Mouse (Mus musculus) stomach, postnatal 0 days (tissue): ENCODE measurements around the gene Tmem120b. TPM values are rescaled to one million over a fixed set of nuclear protein-coding genes. Genes with fewer than 3 reads are reported as not detected.

Experiments used
- ATAC-seq: fragments of 200-750 bp; cut with Nextera tagmentation; 2 replicates; pipeline ENCODE4 v1.8.0; 2017; ENCODE audit not compliant: low FRiP score, low TSS enrichment
- DNase-seq: peaks from one replicate; pipeline ENCODE4 v3.0.0-alpha.2; 2016; ENCODE audit warnings: low spot score
- H3K27ac ChIP-seq: fragments of 300-500 bp; sonication (generic); replicated peaks from 2 replicates; pipeline ENCODE4 v1.5.1; 2014; ENCODE audit warnings: mild to moderate bottlenecking, control low read depth
- H3K27me3 ChIP-seq: fragments of 300-500 bp; sonication (generic); 2 replicates; pipeline ENCODE4 v1.6.1; 2014; ENCODE audit warnings: low read length; ENCODE audit not compliant: control insufficient read depth, insufficient read depth
- H3K36me3 ChIP-seq: fragments of 300-500 bp; sonication (generic); 2 replicates; pipeline ENCODE4 v1.6.1; 2014; ENCODE audit warnings: low read length, mixed read lengths; ENCODE audit not compliant: control insufficient read depth, insufficient read depth
- H3K4me1 ChIP-seq: fragments of 300-500 bp; sonication (generic); replicated peaks from 2 replicates; pipeline ENCODE4 v1.6.1; 2014; ENCODE audit warnings: antibody characterized with exemption; ENCODE audit not compliant: control insufficient read depth, insufficient read depth
- H3K4me2 ChIP-seq: fragments of 300-500 bp; sonication (generic); replicated peaks from 2 replicates; pipeline ENCODE4 v1.6.1; 2014; ENCODE audit warnings: low read depth, mild to moderate bottlenecking, control low read depth, moderate library complexity
- H3K4me3 ChIP-seq: fragments of 300-500 bp; sonication (generic); 2 replicates; pipeline ENCODE4 v1.5.1; 2014; ENCODE audit warnings: low read depth, low read length, control low read depth
- H3K9ac ChIP-seq: fragments of 300-500 bp; sonication (generic); 2 replicates; pipeline ENCODE4 v1.6.1; 2014; ENCODE audit warnings: mild to moderate bottlenecking, low read length, control low read depth, mixed read lengths
- H3K9me3 ChIP-seq: fragments of 300-500 bp; sonication (generic); 2 replicates; pipeline ENCODE4 v1.6.1; 2016; ENCODE audit warnings: low read length; ENCODE audit not compliant: control insufficient read depth
- CTCF ChIP-seq: IDR thresholded peaks from 2 replicates; pipeline ENCODE4 v1.5.1; 2016; ENCODE audit warnings: antibody characterized with exemption, low read depth, mild to moderate bottlenecking, moderate library complexity
- EP300 ChIP-seq: optimal IDR thresholded peaks from 2 replicates; pipeline ENCODE3; 2016; ENCODE audit warnings: antibody characterized with exemption
- WGBS: fragments of 180-500 bp; shearing (Covaris S2); extraction: QIAGEN DNeasy Blood & Tissue Kit; methylation state at CpG from one replicate; pipeline ENCODE4 v1.1.7; 2014; 5-methylcytosine and 5-hydroxymethylcytosine counted together
- polyA plus RNA-seq: library from polyadenylated mRNA; unstranded; fragments of >200 nt; fragmentation: Nextera tagmentation; extraction: Ambion mirVana; gene quantifications from 2 replicates; pipeline ENCODE4 v1.2.1, GENCODE M21; 2015

Gene Tmem120b
- polyA plus RNA-seq, 1 experiment from 2014 or later: 9.1 TPM

DNA sequence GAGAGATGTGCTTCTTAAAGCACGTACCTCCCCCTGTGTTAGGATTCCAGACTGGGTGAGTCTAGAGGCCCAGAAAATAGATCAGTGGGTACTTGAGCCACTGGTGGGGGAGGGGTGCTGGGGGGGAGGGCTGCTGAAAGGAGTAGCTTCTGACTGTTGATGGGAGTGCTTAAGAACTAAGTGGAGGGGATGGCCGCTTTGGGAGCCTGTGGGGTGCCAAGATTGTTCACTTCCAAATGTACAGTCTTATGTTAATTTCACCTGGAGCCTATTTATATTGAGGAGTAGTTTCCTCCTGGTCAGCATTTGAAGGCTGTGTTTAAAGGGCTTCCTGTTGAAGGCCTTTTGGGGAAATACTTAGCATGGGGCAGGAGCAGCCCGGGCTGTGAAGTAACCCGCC is 89.8 kb downstream of the Tmem120b start:
- Histone ChIP-seq H3K27me3 (no peaks in the 10 kb centered on the region), H3K4me2 (no peak overlapping the region), H3K9ac (no peak overlapping the region), H3K4me3 (no peak overlapping the region), H3K27ac (no peak overlapping the region), H3K9me3 (no peaks in the 10 kb centered on the region), H3K36me3 (peaks cover 44% of the 10 kb centered on the region), H3K4me1 (no peaks in the 10 kb centered on the region)
- WGBS: 86% methylated on average over 4 of the region's 4 CpGs
- ATAC-seq: no peak
- TF ChIP-seq CTCF: no peak
- DNase-seq: no peak

DNA sequence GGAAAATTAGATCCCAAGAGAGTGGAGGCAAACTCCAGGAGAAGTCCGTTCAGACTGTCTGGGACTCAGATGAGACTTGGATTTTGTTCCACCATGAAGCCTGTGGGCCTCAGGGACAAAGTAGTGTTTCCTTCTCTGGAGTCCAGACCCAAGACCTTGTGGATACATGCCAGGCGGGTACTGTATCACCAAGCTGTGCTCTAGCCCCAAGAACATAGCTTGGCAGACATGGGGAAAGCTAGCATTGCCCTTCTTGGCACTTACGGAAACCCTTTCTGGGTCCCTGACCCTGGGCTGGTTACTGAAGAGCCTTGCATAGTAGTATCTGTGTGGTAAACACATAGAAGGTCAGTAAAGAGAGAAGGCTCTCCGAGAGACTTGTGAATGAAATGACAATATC is 91.2 kb downstream of the Tmem120b start:
- WGBS: 89% methylated on average over 4 of the region's 4 CpGs
- no peak overlapping the region for H3K4me3 ChIP-seq
- TF ChIP-seq EP300: no peak
- TF ChIP-seq CTCF: no peak
- H3K4me2 ChIP-seq: no peak overlapping the region
- DNase-seq: no peak
- no peaks in the 10 kb centered on the region for H3K4me1 ChIP-seq
- ATAC-seq: no peak
- H3K9me3 ChIP-seq: no peaks in the 10 kb centered on the region
- H3K36me3 ChIP-seq: peaks cover 57% of the 10 kb centered on the region
- no peak overlapping the region for H3K9ac ChIP-seq
- H3K27ac ChIP-seq: no peak overlapping the region
- no peaks in the 10 kb centered on the region for H3K27me3 ChIP-seq

DNA sequence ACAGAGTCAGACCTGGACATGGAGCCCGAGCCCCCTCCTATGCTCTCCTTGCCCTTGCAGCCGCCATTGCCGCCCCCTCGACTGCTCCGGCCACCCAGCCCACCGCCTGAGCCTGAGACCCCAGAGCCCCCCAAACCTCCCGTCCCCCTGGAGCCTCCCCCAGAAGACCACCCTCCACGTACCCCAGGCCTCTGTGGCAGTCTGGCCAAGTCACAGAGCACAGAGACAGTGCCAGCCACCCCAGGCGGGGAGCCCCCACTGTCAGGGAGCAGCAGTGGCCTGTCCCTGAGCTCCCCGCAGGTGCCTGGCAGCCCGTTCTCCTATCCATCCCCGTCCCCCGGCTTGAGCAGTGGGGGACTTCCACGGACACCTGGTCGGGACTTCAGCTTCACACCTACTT is 91.7 kb downstream of the Tmem120b start:
- 95% methylated on average over 11 of the region's 15 CpGs for WGBS
- no peaks in the 10 kb centered on the region for H3K27me3 ChIP-seq

DNA sequence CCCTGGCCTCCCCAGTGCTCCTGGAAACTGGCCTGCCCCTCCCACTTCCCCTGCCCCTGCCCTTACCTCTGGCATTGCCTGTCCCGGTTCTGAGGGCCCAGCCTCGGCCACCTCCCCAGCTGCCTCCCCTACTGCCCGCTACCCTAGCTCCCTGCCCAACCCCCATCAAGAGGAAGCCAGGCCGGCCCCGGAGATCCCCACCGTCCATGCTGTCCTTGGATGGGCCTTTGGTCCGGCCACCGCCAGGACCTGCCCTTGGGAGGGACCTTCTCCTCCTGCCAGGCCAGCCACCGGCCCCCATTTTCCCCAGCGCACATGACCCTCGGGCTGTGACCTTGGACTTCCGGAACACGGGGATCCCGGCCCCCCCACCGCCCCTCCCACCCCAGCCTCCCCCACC is 92.1 kb downstream of the Tmem120b start:
- Histone ChIP-seq H3K4me1 (no peaks in the 10 kb centered on the region), H3K27me3 (no peaks in the 10 kb centered on the region), H3K4me3 (no peak overlapping the region), H3K27ac (no peak overlapping the region), H3K9me3 (no peaks in the 10 kb centered on the region), H3K9ac (no peak overlapping the region), H3K36me3 (peaks cover 59% of the 10 kb centered on the region), H3K4me2 (no peak overlapping the region)
- DNase-seq (no peak), ATAC-seq (no peak)
- TF ChIP-seq CTCF (no peak), EP300 (no peak)
- WGBS: 91% methylated on average over 13 of the region's 15 CpGs

More for the DNA sequence above, 91.7 kb downstream of the Tmem120b start:
- TF ChIP-seq CTCF (no peak), EP300 (no peak)
- Histone ChIP-seq H3K36me3 (peaks cover 59% of the 10 kb centered on the region), H3K27ac (no peak overlapping the region), H3K4me3 (no peak overlapping the region), H3K9me3 (no peaks in the 10 kb centered on the region), H3K4me1 (no peaks in the 10 kb centered on the region), H3K4me2 (no peak overlapping the region), H3K9ac (no peak overlapping the region)
- DNase-seq (no peak), ATAC-seq (no peak)

DNA sequence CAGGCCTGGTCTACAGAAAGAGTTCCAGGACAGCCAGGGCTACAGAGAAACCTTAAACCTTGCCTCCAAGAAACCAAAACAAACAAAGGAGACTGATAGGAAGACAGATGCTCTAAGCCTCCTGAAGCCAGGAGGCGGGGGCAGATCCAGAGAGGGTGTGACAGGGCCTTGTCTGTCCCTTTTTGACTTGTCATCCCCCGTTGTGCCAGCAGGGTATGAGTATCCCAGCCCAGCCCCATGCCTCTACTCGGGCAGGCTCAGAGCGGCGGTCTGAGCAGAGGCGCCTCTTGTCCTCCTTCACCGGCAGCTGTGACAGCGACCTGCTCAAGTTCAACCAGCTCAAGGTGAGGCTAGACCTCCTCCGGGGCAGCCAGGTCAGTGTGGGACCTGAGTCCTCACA is 94.7 kb downstream of the Tmem120b start:
- WGBS: 77% methylated on average over 9 of the region's 9 CpGs
- H3K4me3 ChIP-seq: no peak overlapping the region
- TF ChIP-seq EP300: no peak
- TF ChIP-seq CTCF: no peak
- H3K27me3 ChIP-seq: no peaks in the 10 kb centered on the region
- H3K4me1 ChIP-seq: no peaks in the 10 kb centered on the region
- H3K36me3 ChIP-seq: peaks cover 63% of the 10 kb centered on the region
- no peak overlapping the region for H3K4me2 ChIP-seq
- 0 out of 2 replicates have a peak, but pooled peaks have one; percentile 27 for ATAC-seq
- H3K27ac ChIP-seq: no peak overlapping the region
- no peak overlapping the region for H3K9ac ChIP-seq
- H3K9me3 ChIP-seq: no peaks in the 10 kb centered on the region
- no peak for DNase-seq

DNA sequence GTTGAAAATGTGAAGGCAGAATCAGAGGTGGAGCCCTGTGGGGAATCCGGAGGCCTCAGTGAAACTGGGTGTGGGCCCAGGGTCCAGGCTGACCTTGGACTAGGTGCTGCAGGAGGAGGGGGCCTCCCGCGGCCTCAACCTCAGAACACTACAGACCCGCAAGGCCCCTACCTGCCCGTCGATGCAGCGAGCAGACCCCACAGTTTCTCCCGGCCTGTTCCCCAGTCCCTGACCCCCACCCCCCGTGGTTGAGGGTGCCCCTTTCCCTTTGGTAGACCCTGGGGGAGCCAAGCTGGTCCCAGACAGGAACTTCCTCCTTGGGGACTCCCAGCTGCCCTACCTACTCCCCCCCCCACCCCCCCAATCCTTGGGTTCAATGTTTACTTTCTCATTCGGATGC is 98.2 kb downstream of the Tmem120b start:
- TF ChIP-seq CTCF: no peak
- H3K4me3 ChIP-seq: no peak overlapping the region
- no peaks in the 10 kb centered on the region for H3K4me1 ChIP-seq
- H3K36me3 ChIP-seq: peaks cover 36% of the 10 kb centered on the region
- WGBS: 76% methylated on average over 10 of the region's 10 CpGs
- no peaks in the 10 kb centered on the region for H3K27me3 ChIP-seq
- H3K9ac ChIP-seq: no peak overlapping the region
- H3K27ac ChIP-seq: no peak overlapping the region
- no peak overlapping the region for H3K4me2 ChIP-seq
- no peaks in the 10 kb centered on the region for H3K9me3 ChIP-seq
- ATAC-seq (no peak), DNase-seq (no peak)

Other genes with a start within 250 kb of the Tmem120b start
- gene Anapc5, start 247.1 kb upstream of the Tmem120b start, polyA plus RNA-seq: 168 and 169 TPM in 2 replicates
- gene Rnf34, start 218.4 kb upstream of the Tmem120b start, polyA plus RNA-seq: 16.9 and 19.1 TPM in 2 replicates
- gene Kdm2b, start 78.6 kb upstream of the Tmem120b start, polyA plus RNA-seq: 15.3 and 15.5 TPM in 2 replicates
- 29.6 TPM in 2 replicates for gene Orai1, start 53.3 kb upstream of the Tmem120b start, polyA plus RNA-seq
- gene Morn3, start 21.4 kb upstream of the Tmem120b start, polyA plus RNA-seq: 0.41 TPM in 1 of 2 replicates, not detected in the other
- gene Rhof, start 64.3 kb downstream of the Tmem120b start, polyA plus RNA-seq: 18.6 and 22.3 TPM in 2 replicates
- gene Setd1b, start 73.8 kb downstream of the Tmem120b start, polyA plus RNA-seq: 4.5 and 4.7 TPM in 2 replicates
- 48.6 and 51.4 TPM in 2 replicates for gene Psmd9, start 101.0 kb downstream of the Tmem120b start, polyA plus RNA-seq
- 0.69 and 0.99 TPM in 2 replicates for gene Hpd, start 114.3 kb downstream of the Tmem120b start, polyA plus RNA-seq
- gene Wdr66, start 183.7 kb downstream of the Tmem120b start, polyA plus RNA-seq: 0.22 and 0.30 TPM in 2 replicates